Mouse (Mus musculus): ENCODE results near the gene Sp3. TPM values are rescaled to one million over a fixed set of nuclear protein-coding genes. Genes with fewer than 3 reads are reported as not detected.

Gene Sp3
- polyA plus RNA-seq, 1 experiment from 2014 or later: 41.3 TPM

DNA sequence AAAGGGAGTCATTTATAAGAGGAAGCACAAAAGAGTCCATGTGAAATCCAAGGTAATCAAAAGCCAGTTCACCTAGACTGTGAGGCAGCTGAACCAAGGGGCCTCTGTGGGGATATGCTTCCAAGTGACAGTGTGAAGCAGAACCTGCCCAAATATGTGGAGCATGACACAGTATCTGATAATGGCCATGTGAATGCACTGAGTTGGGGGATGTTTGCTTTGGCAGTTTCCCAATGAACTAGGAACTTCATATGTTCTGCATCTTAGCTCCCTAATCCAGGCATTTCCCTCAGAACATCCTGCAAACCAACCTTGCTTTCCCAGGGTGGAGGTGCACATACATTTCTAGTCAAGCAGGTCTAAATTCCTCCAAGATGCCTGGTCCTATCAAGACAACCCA is 90.4 kb downstream of the Sp3 start:
- no peaks in the 10 kb centered on the region for H3K36me3 ChIP-seq (ENCODE audit: insufficient read depth, low read length)
- H3K4me1 ChIP-seq (replicated peaks; ENCODE audit: insufficient read depth, low read length): no peaks in the 10 kb centered on the region
- no peak for ATAC-seq (replicated peaks; ENCODE audit: low FRiP score, low read depth)
- no peak overlapping the region for H3K27ac ChIP-seq
- no peak overlapping the region for H3K9ac ChIP-seq (ENCODE audit: low read depth, low read length)
- H3K4me2 ChIP-seq (ENCODE audit: low read length): no peak overlapping the region
- DNase-seq (ENCODE audit: low spot score): no peak
- H3K27me3 ChIP-seq (ENCODE audit: insufficient read depth, low read length): no peaks in the 10 kb centered on the region
- no peaks in the 10 kb centered on the region for H3K9me3 ChIP-seq (replicated peaks; ENCODE audit: low read length)
- no peak for TF ChIP-seq CTCF (IDR thresholded peaks at IDR 0.05; ENCODE audit: low read depth)
- H3K4me3 ChIP-seq (replicated peaks; ENCODE audit: low read depth, low read length): no peak overlapping the region

Small RNAs within 50 kb of the gene (microRNA-seq; reads per million reads assigned to microRNA genes)
- gene Gm25960: not detected

Other genes with a start within 250 kb of the Sp3 start
- gene Gm11084, start 6.3 kb upstream of the Sp3 start, polyA plus RNA-seq (2015; fragmentation: Nextera tagmentation; extraction: Ambion mirVana): not detected in 2 replicates
- 69.5 and 73.4 TPM in 2 replicates for gene Ola1, start 238.5 kb upstream of the Sp3 start, polyA plus RNA-seq (2015; fragmentation: Nextera tagmentation; extraction: Ambion mirVana)

Measured in kidney, postnatal 0 days (tissue).